Mouse (Mus musculus) heart, postnatal 0 days (tissue): ENCODE data around the gene Exosc8. TPM values are rescaled to one million over a fixed set of nuclear protein-coding genes. Genes with fewer than 3 reads are reported as not detected.
"Not testable (repeated sequence)": the region's sequence is repeated elsewhere in the genome, so short reads cannot be mapped to it uniquely, and the experiment has no call there.

Experiments
- ATAC-seq: fragments of 200-750 bp; cut with Nextera tagmentation; 2 replicates; pipeline ENCODE4 v1.8.0; 2017; ENCODE audit warnings: low read depth, moderate number of reproducible peaks, moderate library complexity; ENCODE audit not compliant: insufficient read depth
- DNase-seq: peaks from one replicate; pipeline ENCODE4 v3.0.0-alpha.2; 2016; ENCODE audit warnings: low spot score
- H3K27ac ChIP-seq: fragments of 300-500 bp; sonication (generic); 2 replicates; pipeline ENCODE4 v1.5.1; 2014; ENCODE audit warnings: low read depth, mild to moderate bottlenecking
- H3K27me3 ChIP-seq: fragments of 300-500 bp; sonication (generic); 2 replicates; pipeline ENCODE4 v1.6.1; 2014; ENCODE audit warnings: low read length, mixed read lengths; ENCODE audit not compliant: control insufficient read depth, insufficient read depth
- H3K36me3 ChIP-seq: fragments of 300-500 bp; sonication (generic); replicated peaks from 2 replicates; pipeline ENCODE4 v1.6.1; 2014; ENCODE audit warnings: low read length, mixed read lengths; ENCODE audit not compliant: control insufficient read depth, insufficient read depth
- H3K4me1 ChIP-seq: fragments of 300-500 bp; sonication (generic); 2 replicates; pipeline ENCODE4 v1.6.1; 2014; ENCODE audit warnings: antibody characterized with exemption; ENCODE audit not compliant: control insufficient read depth, insufficient read depth
- H3K4me2 ChIP-seq: fragments of 300-500 bp; sonication (generic); 2 replicates; pipeline ENCODE4 v1.6.1; 2014; ENCODE audit warnings: low read depth, mild to moderate bottlenecking, low read length, moderate library complexity
- H3K4me3 ChIP-seq: fragments of 300-500 bp; sonication (generic); 2 replicates; pipeline ENCODE4 v1.5.1; 2014; ENCODE audit warnings: low read depth, low read length
- H3K9ac ChIP-seq: fragments of 300-500 bp; sonication (generic); replicated peaks from 2 replicates; pipeline ENCODE4 v1.6.1; 2014; ENCODE audit warnings: low read depth, low read length, mixed read lengths
- H3K9me3 ChIP-seq: fragments of 300-500 bp; sonication (generic); replicated peaks from 2 replicates; pipeline ENCODE4 v1.6.1; 2016; ENCODE audit warnings: low read length; ENCODE audit not compliant: control insufficient read depth
- CTCF ChIP-seq: IDR thresholded peaks from 2 replicates; pipeline ENCODE4 v1.5.1; 2016; ENCODE audit warnings: antibody characterized with exemption, control low read depth, low read depth
- EP300 ChIP-seq: IDR thresholded peaks from 2 replicates; pipeline ENCODE4 v1.6.1; 2016; ENCODE audit warnings: antibody characterized with exemption, low read depth
- WGBS: fragments of 180-500 bp; shearing (Covaris S2); extraction: QIAGEN DNeasy Blood & Tissue Kit; methylation state at CpG from one replicate; pipeline ENCODE4 v1.1.7; 2014; 5-methylcytosine and 5-hydroxymethylcytosine counted together
- polyA plus RNA-seq: library from polyadenylated mRNA; unstranded; fragments of >200 nt; fragmentation: Nextera tagmentation; extraction: Ambion mirVana; gene quantifications from 2 replicates; pipeline ENCODE4 v1.2.1, GENCODE M21; 2015
- total RNA-seq: library from RNA; depleted of rRNA; stranded (reverse); fragments of >200 nt; gene quantifications from 2 replicates; pipeline ENCODE4 v1.2.3, GENCODE M21; 2014; ENCODE audit warnings: low replicate concordance

Exosc8 gene
- total and polyA plus RNA-seq, 2 experiments from 2014 or later: 18.8 to 33.9 TPM

GRCm38 (mm10) chr3:54708972-54709371, 26.2 kb downstream of the Exosc8 start:
- no peak overlapping the region for H3K4me2 ChIP-seq
- no peaks in the 10 kb centered on the region for H3K4me1 ChIP-seq
- H3K27me3 ChIP-seq: no peaks in the 10 kb centered on the region
- no peaks in the 10 kb centered on the region for H3K9me3 ChIP-seq
- no peak for DNase-seq
- 55% methylated on average over 9 of the region's 9 CpGs for WGBS
- no peak overlapping the region for H3K27ac ChIP-seq
- H3K4me3 ChIP-seq: no peak overlapping the region
- TF ChIP-seq EP300: no peak
- TF ChIP-seq CTCF: no peak
- no peak overlapping the region for H3K9ac ChIP-seq
- no peak; the same call in 1 of the 2 replicates for ATAC-seq
- H3K36me3 ChIP-seq: peaks cover 87% of the 10 kb centered on the region

GRCm38 (mm10) chr3:54704106-54704505, 31.1 kb downstream of the Exosc8 start:
- H3K4me2 ChIP-seq, H3K4me1 ChIP-seq, H3K4me3 ChIP-seq, H3K27ac ChIP-seq, H3K9me3 ChIP-seq, ATAC-seq, H3K27me3 ChIP-seq, H3K9ac ChIP-seq, DNase-seq: not testable (repeated sequence)
- H3K36me3 ChIP-seq: peaks cover 78% of the 10 kb centered on the region
- WGBS: 97% methylated on average over 8 of the region's 8 CpGs

GRCm38 (mm10) chr3:54699759-54700301, 35.4 kb downstream of the Exosc8 start:
- no peak overlapping the region for H3K27ac ChIP-seq
- DNase-seq (no peak), ATAC-seq (no peak)
- WGBS: 48% methylated on average over 5 of the region's 5 CpGs
- H3K9me3 ChIP-seq: no peaks in the 10 kb centered on the region
- no peaks in the 10 kb centered on the region for H3K4me1 ChIP-seq
- H3K9ac ChIP-seq: no peak overlapping the region
- H3K36me3 ChIP-seq: peaks cover 73% of the 10 kb centered on the region
- TF ChIP-seq EP300 (peak; percentile 52; the same call in 1 of the 2 replicates), CTCF (no peak)
- H3K4me3 ChIP-seq: no peak overlapping the region
- no peaks in the 10 kb centered on the region for H3K27me3 ChIP-seq
- H3K4me2 ChIP-seq: no peak overlapping the region

- no peak for DNase-seq
- peak overlapping the region; percentile 68 for H3K9ac ChIP-seq
- peaks cover 5% of the 10 kb centered on the region; the same call in 1 of the 2 replicates for H3K4me1 ChIP-seq
- peak; percentile 21 for ATAC-seq
- peak overlapping the region; percentile 73 for H3K4me2 ChIP-seq
- H3K27ac ChIP-seq: peak overlapping the region; percentile 90
- no peaks in the 10 kb centered on the region for H3K9me3 ChIP-seq
- peaks cover 26% of the 10 kb centered on the region for H3K36me3 ChIP-seq
- no peak for TF ChIP-seq EP300
- TF ChIP-seq CTCF: no peak
- H3K4me3 ChIP-seq: peak overlapping the region; percentile 93
- no peaks in the 10 kb centered on the region for H3K27me3 ChIP-seq
- WGBS: under 1% methylated on average over 8 of the region's 8 CpGs
Observed at GRCm38 (mm10) chr3:54693056-54693415, 42.2 kb downstream of the Exosc8 start.

GRCm38 (mm10) chr3:54692202-54693055, 42.8 kb downstream of the Exosc8 start, which contains the start of gene Supt20:
Supt20 (plus strand) TSS chr3:54692807.
- Histone ChIP-seq H3K9ac (peak within 1 kb of the TSS; percentile 68), H3K4me3 (peak within 1 kb of the TSS; percentile 93), H3K36me3 (peaks cover 22% of the 10 kb centered on the region), H3K27ac (peak within 1 kb of the TSS; percentile 90), H3K27me3 (no peaks in the 10 kb centered on the region), H3K9me3 (no peaks in the 10 kb centered on the region), H3K4me1 (peaks cover 5% of the 10 kb centered on the region; the same call in 1 of the 2 replicates), H3K4me2 (peak within 1 kb of the TSS; percentile 74)
- no peak for TF ChIP-seq CTCF
- TF ChIP-seq EP300: no peak; the same call in 1 of the 2 replicates
- peak; percentile 99 for ATAC-seq
- peak; percentile 98 for DNase-seq
- 1% methylated on average over 65 of the region's 65 CpGs for WGBS
